Mouse (Mus musculus) layer of hippocampus, postnatal 25 days (tissue): ENCODE measurements around the gene Lsg1. TPM values are rescaled to one million over a fixed set of nuclear protein-coding genes. Genes with fewer than 3 reads are reported as not detected.

Experiments used
- DNase-seq, 2 experiments: peaks; one replicate each; pipeline ENCODE4 v3.0.0; 2022; ENCODE audit warnings: mixed read lengths in 2 of 2, low spot score in 1 of 2; ENCODE audit errors: extremely low spot score in 1 of 2
- total RNA-seq, 2 experiments: library from RNA; stranded (reverse); gene quantifications; 2 replicates each; pipeline ENCODE4 v1.2.3; 2021

Lsg1 gene
- total RNA-seq, 2 experiments from 2014 or later: 17.3 to 21.1 TPM

DNA sequence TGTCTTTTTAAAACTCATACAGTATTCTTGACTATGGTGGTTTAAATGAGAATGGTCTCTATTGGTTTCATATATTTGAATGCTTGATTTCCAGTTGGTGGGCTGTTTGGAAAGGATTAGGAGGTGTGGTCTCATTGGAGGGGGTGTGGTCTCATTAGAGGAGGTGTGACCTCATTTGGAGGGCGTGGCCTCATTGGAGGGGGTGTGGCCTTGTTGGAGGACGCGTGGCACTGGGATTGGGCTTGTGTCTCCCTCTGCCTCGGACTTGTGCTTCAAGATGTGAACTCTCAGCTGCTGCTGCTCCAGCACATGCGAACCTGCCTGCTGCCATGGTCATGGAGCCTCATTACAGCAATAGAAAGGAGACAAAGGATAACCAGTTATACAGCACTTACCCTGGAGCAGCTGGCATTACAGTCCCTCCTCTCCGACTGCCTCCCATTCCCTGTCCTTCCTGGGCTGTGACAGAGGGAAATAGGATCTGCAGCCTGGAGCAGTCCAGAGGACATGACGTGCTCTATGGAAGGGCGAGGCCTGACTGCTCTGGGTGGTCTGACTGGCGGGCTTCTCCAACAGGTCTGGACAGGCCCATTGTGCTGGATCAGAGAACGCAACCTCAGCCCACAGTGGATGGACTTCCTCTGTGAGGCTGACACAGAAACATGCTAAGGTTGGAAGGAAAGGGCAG is 65.0 kb downstream of the Lsg1 start:
- DNase-seq: no peak

DNA sequence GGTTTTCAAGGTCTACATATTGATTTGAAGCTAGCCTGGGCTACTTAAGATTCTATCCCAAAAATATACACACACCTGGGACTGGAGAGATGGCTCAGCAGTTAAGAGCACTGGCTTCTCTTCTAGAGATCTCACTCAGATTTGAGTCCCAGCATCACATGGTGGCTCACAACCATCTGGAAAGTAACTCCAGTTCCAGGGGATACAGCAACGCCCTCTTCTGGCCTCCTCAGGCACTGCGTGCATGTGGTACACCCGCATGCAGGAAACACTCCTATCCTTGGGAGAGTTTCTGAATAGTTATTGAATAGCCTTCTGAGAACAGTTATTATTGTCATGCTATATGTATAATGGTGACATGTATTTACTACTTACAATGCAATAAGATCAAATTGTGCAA is 66.2 kb downstream of the Lsg1 start:
- DNase-seq: no peak

DNA sequence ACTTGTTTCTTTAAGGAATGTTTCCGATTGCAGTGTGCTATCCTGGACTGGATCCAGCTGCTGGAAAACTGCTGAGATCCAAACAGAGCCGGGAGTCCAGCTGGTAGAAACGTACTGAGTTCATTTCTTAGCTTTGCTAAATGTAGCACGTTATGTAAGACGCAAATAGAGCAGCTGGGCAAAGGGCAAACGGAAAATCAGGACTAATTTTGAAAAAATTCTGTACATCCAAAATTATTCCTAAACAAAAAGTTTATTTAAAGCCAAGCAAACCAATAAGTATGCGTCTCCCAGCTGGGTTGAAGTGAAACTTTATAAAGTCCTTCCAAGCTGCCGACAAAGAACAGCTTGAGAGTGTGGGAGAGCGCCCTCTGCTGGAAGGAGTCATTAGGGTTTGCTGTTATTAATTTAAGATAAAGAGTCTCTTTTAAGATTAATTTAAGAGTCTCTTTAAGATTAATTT is 67.0 kb downstream of the Lsg1 start:
- peak; percentile 60 to 93 for DNase-seq

DNA sequence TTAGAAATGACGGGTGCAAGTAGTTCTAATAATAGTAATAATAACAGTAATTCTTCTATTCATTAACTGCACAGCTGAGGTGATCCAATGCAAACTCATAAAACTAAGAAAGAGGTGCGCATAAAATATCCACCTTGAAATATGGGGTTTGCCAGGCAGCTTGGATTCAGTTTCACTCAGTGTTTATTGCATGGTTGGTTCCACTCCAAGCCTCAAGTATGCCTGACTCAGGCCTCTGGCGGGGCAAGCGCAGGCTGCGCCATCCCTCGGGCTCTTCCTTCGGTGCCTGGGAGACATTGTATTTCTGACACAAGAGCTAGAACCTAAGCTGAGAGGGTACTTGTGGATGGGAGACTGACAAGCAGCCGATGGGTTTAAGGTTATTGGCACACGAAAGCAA is 68.8 kb downstream of the Lsg1 start:
- DNase-seq: no peak

DNA sequence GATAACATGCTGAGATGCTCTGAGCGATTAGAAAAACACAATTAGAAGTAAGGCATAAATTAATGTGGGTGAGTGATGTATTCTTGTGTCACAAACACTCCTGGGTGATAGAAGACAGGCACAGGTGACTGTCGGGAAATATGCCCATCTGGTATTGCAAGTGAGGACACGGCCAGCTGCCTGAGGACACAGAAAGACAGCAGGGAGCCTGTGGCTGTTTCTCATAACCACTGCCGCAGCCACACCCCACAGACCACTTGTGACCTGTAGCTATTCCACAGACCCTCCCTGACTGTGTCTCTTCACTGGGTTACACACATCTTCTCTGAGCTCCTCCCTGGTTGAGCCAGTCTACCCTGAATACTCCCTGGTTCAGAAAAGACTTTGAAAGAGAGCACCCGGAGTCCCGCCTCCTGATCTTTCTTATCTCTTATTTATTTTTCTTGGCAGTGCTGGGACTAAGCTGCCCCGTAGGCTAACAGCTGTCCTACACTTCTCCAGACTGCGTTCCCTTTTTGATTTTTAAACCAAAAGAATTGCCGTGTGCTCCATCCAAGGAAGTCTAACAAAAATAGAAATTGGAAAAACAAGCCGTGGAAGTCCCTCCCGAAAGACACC is 69.6 kb downstream of the Lsg1 start:
- no peak for DNase-seq

DNA sequence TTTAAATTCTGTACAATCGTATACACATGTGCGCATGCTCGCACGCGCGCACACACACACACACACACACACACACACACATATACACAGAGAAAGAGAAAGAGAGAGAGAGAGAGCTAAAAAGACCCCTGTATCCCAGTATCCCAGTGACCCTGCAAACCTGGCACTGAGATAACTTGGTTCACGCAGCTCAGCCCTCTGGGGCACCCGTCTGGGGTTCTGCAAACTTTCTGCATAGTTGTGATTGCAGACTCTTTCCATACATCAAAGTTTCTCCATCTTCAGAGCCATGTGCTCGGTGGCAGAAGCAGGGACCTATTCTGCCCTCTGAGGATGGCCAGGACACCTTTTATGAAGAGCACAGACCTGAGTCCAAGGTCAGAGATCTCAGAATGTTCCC is 70.4 kb downstream of the Lsg1 start:
- no peak for DNase-seq

DNA sequence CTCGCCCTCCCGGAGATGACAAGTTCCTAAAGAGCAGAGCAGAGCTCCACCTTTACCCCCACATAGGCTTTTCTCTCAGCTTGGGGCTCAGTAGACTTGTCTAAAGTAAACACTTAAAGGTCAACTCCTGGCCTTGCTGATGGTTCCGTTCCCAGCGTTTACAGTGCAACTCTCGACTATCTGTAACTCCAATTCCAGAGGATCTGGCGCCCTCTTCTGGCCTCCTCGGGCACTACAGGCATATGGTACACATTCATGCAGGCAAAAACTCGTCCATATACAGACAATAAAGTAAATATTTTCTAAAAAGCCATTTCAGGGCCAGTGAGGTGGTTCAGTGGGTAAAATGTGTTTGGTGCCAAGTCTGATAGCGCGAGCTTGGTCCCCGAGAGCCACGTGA is 72.0 kb downstream of the Lsg1 start:
- no peak for DNase-seq

DNA sequence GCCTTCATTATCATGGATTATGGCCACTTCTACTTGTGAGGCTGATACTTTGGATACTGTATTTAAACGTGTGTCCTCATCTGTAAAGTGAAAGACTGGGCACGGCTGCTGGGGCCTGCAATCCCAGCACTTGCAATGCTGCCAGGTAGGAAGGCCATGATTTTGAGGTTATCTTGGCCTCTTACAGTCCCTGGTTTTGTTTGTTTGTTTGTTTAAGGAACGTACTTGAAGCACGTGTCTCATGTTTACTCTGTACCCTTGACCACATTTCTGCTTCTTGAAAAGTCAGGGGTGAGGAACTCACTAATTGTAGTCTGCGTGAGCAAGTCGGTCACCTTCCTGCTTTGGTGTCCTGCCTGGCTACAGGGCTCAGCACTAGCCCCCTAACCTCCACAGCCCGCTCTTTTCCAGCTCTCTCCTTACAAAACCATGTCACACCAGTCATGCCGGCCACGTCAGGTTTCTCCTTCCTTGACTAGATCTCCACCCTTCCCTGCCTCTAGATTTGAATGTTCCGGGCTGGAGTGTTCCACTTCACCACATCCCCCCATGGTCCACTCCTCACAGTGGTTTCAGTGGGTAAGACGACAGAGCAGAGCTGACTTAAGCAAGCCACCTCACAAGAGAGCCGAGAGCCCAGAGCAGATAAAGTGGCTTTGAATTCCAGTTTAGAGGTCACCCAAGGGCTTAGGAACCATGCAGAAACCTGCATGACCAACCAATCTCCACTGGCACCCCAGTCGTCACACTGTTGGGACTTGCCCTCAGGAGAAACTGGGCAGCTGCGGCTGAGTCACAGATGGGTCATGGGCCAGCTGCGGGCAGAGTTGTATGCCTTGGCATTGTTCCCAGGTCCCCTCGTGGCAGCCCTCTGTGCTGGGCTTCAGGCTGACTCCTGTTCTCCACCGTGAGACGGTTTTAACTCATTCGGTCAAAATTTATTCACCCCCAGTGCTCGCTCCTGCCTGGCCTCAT is 74.1 kb downstream of the Lsg1 start:
- no peak for DNase-seq

DNA sequence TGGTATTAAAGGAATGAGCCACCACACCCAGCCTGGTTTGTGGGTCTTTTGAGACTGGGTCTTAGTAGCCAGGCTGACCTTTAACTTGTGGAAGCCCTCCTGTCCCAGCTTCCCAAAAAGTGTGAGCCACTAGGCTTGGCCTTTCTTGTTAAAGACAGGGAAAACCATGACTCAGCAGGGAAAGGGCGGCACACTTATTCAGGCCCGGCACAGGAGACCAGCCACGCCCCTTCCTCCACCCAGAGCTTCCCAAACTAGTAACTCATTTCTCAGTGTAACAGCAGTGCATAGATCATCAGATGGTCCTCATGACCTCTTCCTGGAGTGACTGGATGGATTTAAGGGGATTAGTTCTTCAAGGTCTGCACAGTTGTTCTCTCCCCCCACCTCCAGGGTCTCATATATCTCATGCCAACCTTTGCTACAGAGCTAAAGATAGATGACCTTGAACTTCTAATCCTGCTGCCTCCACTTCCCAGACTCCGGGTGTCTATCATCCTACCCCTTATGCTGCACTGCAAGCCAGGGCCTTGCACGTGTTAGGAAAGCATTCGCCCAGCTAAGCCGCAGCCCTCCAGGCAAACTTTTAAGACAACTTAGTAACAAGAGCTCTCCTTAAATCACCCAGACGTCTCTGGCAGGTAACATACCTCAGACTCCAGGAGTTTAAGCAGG is 74.9 kb downstream of the Lsg1 start:
- no peak for DNase-seq

DNA sequence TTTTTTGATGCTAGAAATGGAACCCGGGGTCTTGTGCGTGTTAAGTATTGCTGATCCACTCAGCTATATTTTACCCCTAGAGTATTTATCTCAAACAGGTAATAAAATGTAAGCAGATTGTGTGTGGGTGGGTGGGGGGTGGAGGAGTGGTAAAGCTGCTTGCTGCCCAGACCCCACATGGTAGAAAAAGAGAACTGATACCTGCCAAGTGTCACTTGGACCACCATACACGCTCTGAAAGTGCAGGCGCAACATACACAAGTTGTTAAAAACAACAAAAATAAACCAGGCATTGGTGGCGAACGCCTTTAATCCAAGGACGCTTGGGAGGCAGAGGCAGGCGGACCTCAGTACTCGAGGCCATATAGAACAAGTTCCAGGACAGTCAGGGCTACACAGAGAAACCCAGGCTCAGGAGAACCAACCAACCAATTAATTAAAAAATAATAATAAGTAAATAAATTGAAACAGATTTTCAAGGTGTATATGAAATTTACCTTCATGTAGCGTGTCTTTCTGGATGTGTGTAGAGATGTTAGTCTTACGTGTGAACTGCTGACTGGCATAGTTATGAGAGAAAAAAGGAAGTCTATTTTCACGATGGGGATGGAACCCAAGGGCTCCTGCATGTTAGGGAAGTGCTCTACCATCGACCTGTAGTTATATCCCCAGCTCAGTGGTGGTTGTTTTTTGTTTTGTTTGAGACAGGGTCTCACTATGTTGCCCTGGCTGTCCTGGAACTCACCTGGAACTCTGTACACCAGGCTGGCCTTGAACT is 75.6 kb downstream of the Lsg1 start:
- DNase-seq: no peak

DNA sequence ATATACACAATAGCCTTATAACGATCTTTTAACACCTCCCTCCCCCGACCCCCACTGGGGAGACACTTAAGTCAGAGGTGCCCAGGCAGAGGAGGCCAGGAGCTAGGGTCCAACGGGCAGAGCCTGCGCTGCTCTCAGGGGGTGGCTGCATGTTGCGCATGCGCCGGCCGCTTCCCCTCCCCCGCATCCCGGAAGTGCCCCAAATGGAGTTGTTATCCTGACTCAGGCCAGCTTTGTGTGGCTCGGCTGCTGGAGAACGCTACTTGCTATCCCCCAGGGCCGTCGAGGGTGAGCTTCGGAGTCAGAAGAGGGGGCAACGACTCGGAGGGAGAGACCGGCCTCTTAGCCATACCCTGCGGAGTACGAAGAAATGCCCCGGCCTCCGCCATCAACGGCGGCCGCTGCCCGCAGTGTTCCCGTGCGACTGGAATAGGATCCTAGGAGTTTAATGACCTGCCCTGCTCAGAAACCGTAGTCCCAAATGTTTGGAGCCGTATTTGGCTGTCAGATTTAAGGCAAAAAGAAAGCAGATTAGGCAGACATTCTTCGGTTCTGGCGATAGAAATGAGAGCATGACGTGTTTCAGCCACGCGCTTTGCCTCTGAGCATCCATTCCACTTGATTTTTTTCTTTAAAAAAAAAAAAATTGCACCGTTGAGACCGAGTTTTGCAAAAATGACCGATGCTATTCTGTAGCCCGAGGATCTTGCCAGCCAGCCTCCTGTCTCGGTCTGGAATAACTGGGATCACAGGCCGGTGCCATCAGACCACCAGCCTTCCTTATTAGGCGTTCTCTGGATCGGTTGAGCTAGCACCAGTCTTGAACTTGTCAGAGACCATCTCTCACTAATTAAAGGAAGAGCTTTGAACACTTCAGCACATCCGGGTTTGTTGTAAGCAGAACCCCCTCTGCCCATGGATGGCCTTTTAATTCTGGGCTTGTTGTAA is 76.6 kb downstream of the Lsg1 start:
- DNase-seq: peak; percentile 78 to 84

Other genes starting within 250 kb of the Lsg1 start
- 10 to 100 TPM; 66.3 to 75.4 TPM for gene Atp13a3, start 181.6 kb downstream of the Lsg1 start, total RNA-seq
- 10 to 100 TPM; 35.2 to 40.9 TPM for gene Tmem44, start 36.8 kb downstream of the Lsg1 start, total RNA-seq
- 10 to 100 TPM in 1 of 2 experiments, 1 to 10 TPM in 1; 9.0 to 12.7 TPM for gene Fam43a, start 12.1 kb upstream of the Lsg1 start, total RNA-seq